Mouse (Mus musculus) neural tube, embryonic 10.5 days (tissue): ENCODE results near the gene Pappa2.

Experiments
- DNase-seq: peaks from one replicate; pipeline ENCODE4 v3.0.0-alpha.2; 2017; ENCODE audit warnings: low spot score; ENCODE audit errors: extremely low spot score

Pappa2 gene

DNA sequence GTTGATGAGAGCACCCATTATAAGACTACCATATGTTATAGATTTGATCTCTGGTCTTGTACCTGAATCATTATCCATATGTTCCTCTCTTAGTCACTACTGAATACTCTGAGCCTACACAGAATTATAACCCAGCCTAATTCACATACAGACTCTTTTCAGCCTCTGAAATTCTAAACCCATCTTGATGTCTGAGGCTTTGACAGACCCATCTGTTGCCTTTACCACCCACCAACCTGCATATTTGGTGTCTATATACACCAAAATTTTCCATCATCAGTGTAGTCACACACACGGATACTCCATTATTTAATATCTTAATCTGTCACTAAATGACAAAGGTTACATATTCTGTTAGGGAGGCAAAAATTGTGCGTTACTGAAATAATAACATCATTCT, 69.6 kb downstream of the Pappa2 start:
- DNase-seq = no peak

DNA sequence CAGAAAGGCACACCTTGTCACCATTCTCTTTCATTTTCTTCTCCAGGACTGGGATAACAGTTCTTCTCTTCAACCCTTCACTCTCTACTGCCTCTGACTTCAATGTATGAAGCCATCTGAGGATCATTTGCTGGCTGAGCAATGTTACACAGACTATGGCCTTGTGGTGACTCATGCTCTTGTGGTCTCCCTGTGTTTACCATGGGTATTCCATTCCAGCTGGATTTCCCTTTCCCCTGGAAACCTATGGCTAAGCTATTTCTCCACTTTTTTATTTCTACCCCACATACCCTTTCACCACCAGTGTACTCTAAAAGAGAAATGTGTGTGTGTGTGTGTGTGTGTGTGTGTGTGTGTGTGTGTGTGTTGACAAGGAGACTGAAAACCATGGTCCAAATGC, 83.0 kb downstream of the Pappa2 start:
- no peak for DNase-seq

GRCm38 (mm10) chr1:158894441-158894840, 85.8 kb downstream of the Pappa2 start:
- DNase-seq = no peak

DNA sequence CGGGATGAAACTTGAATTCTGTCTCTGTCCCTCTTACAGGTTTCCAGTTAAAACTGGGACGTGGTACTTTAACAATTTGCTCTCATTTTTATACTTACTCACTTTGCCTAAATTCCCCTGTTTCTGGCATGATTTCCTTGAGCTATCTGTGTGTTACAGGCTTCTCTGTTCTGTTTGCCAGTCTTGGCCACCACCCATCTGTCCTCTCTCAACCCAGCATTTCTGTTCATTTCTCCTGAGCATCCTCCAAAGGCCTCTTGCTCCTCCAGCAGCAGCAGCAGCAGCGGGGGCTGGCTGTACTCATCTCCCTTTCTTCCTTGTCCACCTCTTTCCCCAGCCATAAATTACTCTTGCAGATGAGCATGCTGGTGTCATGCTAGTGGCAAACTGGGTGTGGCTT, 104.8 kb downstream of the Pappa2 start:
- no peak for DNase-seq

- DNase-seq = no peak
Measured at GRCm38 (mm10) chr1:158874552-158875077, 105.7 kb downstream of the Pappa2 start.

DNA sequence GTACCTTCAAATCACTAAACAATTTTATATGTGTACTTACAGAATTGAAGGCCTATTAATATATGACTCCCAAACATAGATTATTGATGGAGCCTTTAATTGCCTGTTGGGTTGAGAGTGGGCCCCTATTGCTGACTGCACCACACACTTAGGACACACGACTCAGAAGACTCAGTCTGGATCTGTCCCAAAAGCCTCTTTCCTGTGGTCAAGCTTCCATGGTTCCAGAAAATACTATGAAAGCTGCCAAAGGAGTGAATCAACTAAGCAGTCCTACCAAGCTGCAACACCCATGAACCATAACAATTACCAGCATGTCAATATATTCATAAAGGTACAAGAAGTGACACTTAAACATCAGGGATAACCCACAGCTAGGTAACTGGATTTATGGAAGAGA, 106.7 kb downstream of the Pappa2 start:
- DNase-seq = no peak

DNA sequence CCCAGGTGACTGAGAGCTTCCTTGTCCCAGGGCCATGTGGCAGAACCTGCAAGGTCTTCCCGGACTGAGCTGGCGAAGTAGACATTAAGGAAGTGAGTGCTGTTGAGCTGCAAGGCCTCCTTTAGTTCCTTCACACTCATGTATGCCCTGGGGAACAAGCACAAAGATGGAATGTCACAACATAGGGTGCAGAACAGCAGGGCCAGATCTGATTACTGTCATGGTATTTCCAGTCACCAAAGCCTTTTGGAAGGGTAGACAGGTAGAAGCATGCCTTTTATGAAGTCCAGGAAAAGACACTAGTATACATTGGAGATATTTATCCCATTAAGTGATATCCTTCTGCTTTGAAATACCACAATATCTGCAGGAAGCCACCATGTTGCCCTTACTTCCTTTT, 108.9 kb downstream of the Pappa2 start:
- no peak for DNase-seq

DNA sequence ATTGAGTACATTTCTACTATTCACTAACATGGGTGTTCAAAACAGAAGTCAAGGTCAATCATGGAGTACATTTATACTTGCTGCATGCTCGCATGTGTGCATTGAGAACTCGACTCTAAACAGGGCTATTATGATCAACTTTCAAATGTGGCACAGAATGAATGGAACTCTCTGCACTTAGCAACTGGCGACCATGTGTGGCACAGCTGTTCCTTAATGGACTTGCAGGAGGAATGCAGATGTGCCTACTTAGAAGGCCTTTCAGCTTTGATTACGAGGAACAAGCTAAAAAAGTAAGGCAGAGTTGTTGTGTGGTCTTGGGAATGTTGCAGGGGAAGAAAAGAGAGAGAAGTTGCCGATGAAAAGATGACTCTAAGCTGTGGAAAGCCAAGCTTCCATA, 120.1 kb downstream of the Pappa2 start:
- DNase-seq = no peak

GRCm38 (mm10) chr1:158853936-158854882, 126.1 kb downstream of the Pappa2 start:
- DNase-seq = no peak

GRCm38 (mm10) chr1:158852836-158853567, 127.3 kb downstream of the Pappa2 start:
- DNase-seq = no peak

DNA sequence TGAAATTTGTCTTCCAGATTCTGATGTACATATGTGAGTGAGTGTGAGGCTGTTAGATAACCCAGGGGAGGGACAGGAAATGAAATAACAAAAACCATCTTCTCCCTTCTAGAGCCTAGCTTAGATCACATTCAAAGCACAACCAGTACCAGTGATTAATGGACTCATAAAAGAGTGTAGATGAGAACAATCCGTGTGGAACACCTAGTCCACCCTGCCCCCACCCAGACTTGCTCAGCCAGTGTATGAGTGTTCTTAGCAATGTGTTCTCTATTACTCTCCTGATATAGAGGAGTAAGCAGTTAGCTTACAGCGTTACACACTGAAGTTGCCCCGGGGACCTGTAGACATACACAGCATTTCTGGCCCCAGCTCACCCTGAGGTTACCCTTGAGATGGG, 129.8 kb downstream of the Pappa2 start:
- DNase-seq = no peak

DNA sequence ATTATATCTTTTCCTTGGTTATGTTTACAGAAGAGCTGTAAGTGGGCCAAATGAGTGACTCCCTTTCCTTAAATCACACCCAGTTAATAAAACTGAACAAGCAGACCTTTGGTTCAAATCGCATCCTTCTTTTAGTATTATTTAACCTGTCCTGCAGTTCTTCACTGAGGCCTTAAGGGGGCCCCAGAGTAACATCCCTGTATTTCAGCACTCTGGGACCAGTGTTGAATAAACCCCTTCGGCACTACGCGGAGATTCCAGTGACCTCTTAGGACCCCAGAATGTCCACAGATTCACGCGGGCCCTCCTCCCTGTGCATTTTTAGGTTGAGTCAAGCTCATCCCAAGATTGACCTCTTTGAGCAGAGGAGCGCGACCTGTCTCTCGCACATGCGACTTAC, 135.7 kb downstream of the Pappa2 start:
- no peak for DNase-seq

- DNase-seq = no peak
Measured at GRCm38 (mm10) chr1:158837151-158837550, 143.1 kb downstream of the Pappa2 start.

DNA sequence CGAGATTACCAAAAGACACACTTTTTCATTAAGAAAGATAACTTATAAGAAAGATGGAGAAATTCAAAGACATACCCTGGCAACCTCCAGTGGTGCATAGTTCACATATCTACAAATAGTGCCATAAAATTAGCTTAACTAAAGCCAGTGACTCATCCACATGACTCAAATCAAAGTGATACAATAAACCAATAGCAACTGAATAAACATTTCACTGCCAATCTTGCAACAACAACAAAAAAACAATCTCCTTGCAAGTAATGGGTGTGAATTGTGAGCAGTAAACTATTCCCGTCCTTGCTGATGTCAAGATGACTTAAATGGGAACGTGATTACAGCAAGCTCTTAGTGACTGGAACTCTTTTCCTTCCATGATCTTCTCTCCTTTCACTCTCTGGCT, 150.1 kb downstream of the Pappa2 start:
- no peak for DNase-seq

- no peak for DNase-seq
Measured at GRCm38 (mm10) chr1:158827931-158828330, 152.4 kb downstream of the Pappa2 start.

- no peak for DNase-seq
Measured at GRCm38 (mm10) chr1:158819676-158820075, 160.6 kb downstream of the Pappa2 start.

DNA sequence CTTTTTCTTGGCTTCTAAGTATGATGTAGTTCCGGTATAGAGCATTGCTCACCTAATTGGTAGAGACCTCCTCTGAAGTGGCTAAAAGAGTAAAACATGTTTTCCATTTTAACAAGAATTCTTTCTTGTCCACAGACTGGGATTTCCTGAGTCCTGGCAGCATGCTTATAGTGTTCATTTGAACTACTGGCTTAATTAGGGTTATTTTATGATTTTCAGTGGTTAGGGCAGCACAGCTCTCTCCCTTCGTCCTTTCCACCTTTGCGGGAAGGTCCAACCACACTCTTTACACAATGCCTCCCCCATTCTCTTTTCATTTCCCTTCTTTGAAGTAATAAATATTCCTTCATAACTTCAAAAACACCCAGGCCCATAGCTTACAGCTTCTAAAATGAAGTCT, 163.8 kb downstream of the Pappa2 start:
- no peak for DNase-seq

DNA sequence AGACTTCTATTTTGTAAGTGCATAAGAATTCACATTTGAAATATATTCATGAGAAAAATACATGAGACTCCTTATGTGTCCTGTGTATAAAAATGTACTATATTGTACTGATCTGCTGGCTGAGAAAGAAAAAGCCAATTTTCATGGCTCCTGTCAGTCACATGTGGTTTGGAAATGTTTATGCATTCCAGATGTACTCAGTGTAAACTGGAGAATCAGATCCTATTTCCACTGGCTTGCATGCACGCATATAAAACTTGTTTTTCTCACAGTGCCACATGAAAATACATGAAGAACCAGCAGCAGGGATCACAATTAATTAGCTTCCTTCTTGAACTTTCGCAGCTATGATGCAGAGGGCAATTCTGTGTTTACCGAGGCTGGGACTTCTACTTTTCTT, 168.4 kb downstream of the Pappa2 start:
- DNase-seq = no peak

DNA sequence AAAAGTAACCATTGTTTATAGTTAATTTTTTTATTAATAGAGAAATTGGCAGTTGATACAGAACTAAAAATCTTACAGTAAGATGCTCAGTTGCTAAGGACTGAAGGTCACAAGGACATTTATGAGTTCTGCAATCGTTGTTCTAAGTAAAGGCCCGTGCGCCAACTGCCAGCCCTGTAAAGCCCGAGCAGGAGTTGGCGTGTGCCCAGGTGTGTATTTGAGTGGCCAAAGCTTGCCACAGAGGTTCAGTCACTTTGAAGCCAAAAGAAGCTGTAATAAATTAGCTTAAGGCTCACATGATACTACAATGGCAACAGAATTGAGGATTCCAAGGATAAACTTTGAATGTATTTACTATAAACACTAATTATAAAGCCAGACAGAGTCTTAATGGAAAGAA, 204.8 kb downstream of the Pappa2 start:
- no peak for DNase-seq

DNA sequence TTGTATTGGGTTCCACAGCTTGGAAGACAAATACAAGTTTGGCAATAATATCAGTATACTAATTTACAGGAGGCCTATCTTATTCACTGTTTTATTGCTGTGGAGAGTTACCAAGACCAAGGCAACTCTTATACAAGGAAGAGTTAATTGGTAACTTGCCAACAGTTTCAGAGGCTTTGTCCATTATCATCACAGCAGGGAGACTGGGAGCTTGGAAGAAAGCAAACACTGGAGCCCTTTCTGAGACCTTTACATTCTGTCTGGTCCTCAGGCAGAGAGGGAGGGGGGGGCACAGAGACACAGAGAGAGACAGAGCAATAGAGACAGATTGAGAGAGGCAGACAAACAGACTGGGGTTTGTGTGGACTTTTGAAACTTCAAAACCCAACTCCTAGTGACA, 207.2 kb downstream of the Pappa2 start:
- no peak for DNase-seq

DNA sequence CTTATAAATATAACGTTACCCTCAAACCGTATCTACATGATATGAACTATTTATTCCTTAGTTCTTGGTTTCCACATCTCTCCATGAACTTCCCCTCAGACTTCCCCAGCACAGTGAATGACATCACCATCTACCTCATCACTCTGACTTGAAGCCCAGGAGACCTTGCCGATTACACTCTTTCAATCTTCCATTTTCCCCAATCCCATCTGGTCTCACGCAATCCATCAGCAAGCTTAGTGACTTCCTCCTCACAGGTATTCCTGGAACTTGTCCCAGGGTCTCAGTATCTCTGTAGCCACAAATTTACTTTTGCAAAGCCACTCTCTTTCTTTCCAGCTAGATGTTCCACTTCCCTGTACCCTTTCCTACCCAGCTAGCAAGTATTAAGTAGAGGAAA, 209.5 kb downstream of the Pappa2 start:
- DNase-seq = no peak

GRCm38 (mm10) chr1:158770036-158770655, 210.1 kb downstream of the Pappa2 start:
- no peak for DNase-seq
